Mouse (Mus musculus) cerebellum, adult 2 months (tissue): ENCODE data around the gene Armh3.

ENCODE experiments used
- CTCF ChIP-seq: fragments of 200-500 bp; IDR thresholded peaks from 2 replicates; pipeline ENCODE4 v1.5.1; 2011; ENCODE audit warnings: low read depth, mild to moderate bottlenecking, control low read depth, low read length, moderate library complexity, borderline replicate concordance; ENCODE audit not compliant: insufficient read depth
- POLR2A ChIP-seq: fragments of 200-500 bp; IDR thresholded peaks from 2 replicates; pipeline ENCODE4 v1.6.1; 2011; ENCODE audit warnings: low read length, control low read depth, borderline replicate concordance; ENCODE audit not compliant: insufficient read depth

DNA sequence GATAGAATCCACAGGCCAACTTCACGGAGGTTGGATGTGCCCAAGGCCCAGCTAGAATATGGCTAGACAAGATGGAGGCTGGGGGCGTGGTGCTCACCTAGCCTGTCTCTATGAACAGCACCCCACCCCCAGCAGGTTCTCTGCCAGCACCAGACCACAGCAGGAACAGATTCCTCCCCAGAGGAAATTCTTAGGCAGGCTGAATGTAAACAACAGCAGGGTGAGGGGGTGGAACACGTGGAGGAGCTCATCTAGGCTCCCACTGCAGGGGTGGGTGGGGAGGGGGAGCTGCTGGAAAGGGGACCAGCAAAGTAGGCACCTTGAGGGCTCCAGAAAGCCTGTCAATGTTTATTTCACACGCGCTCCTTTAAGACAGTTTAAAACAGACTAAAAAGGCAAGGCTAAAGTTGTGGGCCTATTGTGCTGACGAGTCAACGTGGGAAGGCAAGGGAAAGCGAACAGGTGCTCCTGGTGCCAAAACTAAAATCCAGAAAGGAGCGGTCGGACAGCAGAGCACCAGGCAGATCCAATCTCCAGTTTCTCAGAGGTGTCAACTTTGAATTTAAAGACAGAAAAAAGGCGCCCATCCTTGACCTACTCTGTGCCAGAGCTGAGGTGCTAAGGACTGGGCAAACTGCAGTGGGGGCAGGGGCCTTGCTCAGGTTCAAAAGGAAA is 180.3 kb downstream of the Armh3 start:
- TF ChIP-seq CTCF, result no peak
- no peak for TF ChIP-seq POLR2A
